Mouse (Mus musculus): Measurements from ENCODE around the gene Cnbd2. TPM values are rescaled to one million over a fixed set of nuclear protein-coding genes. Genes with fewer than 3 reads are reported as not detected.

The Cnbd2 gene
- polyA plus RNA-seq, 1 experiment: not detected

DNA sequence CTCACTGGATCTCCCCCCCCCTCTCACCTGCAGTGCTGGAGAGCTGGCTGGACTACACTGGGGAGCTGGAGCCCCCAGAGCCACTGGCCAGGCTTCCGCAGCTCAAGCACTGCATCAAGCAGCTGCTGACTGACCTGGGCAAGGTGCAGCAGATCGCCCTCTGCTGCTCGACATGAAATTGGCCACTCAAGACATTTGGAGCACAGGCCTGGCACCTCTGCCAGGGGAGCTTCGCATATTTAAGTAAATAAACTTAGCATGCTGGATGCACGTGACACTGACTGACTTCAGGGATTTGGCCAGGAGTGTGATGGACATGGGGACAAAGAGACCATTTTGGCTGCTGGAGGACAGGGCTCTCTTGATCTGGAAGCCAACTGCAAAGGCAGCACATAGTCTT lies 4.8 kb upstream of the Cnbd2 start:
- Histone ChIP-seq H3K36me3 (ENCODE audit: control insufficient read depth) (peaks cover 50% of the 10 kb centered on the region), H3K27me3 (ENCODE audit: control insufficient read depth) (no peaks in the 10 kb centered on the region), H3K4me1 (ENCODE audit: control insufficient read depth) (peaks cover 20% of the 10 kb centered on the region), H3K9me3 (ENCODE audit: control insufficient read depth, low read length) (no peaks in the 10 kb centered on the region), H3K4me3 (replicated peaks) (no peak overlapping the region)
- TF ChIP-seq GATA1 (IDR thresholded peaks at IDR 0.05; ENCODE audit: low read length): no peak
- TF ChIP-seq TAL1 (IDR thresholded peaks at IDR 0.05; ENCODE audit: low read length): no peak

DNA sequence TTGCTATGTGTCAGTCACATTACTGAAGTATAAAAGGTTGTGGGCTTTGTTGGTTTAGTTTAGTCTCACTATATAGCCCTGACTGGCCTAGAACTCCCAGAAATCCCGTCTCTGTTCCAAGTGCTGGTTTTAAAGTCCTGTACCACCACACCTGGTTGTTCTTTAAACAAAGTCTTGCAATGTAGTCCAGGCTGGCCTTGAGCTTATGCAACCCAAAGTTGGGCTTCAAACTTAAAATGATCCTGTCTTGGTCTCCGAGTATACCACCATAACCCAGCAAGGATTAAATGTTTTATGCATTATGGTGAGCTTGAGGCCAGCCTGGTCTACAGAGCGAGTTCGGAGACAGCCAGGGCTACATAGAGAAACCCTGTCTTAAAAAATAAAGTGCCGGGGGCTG lies 2.2 kb upstream of the Cnbd2 start:
- no peaks in the 10 kb centered on the region for H3K27me3 ChIP-seq (ENCODE audit: control insufficient read depth)
- no peak overlapping the region for H3K4me3 ChIP-seq (replicated peaks)
- TF ChIP-seq GATA1 (IDR thresholded peaks at IDR 0.05; ENCODE audit: low read length) (no peak), TAL1 (IDR thresholded peaks at IDR 0.05; ENCODE audit: low read length) (no peak)
- peaks cover 28% of the 10 kb centered on the region for H3K36me3 ChIP-seq (ENCODE audit: control insufficient read depth)
- peaks cover 25% of the 10 kb centered on the region for H3K4me1 ChIP-seq (ENCODE audit: control insufficient read depth)
- H3K9me3 ChIP-seq (ENCODE audit: control insufficient read depth, low read length): peaks cover 4% of the 10 kb centered on the region; the same call in 1 of the 2 replicates

DNA sequence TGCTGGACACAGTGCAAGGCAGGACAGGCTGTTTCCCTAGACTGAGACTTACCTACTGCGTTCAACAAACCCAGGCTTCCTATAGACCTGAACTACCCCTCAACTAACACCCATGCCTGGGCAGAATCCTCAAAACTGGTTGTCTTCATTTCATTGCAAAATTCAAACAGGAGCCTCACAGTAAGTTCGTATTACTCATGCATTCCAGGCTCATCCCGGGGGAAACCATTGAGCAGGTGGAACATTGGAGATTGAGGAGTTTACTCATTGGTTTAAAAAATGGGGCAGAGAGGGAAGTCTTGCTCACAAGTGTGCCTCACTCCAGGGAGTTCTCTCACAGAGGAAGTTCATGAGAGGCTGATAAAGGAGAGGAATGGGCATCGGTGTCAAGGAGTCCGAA lies 1.6 kb upstream of the Cnbd2 start:
- H3K36me3 ChIP-seq (ENCODE audit: control insufficient read depth): peaks cover 24% of the 10 kb centered on the region
- H3K4me1 ChIP-seq (ENCODE audit: control insufficient read depth): peaks cover 25% of the 10 kb centered on the region
- TF ChIP-seq TAL1 (IDR thresholded peaks at IDR 0.05; ENCODE audit: low read length) (no peak), GATA1 (IDR thresholded peaks at IDR 0.05; ENCODE audit: low read length) (no peak)
- H3K4me3 ChIP-seq (replicated peaks): no peak overlapping the region
- peaks cover 4% of the 10 kb centered on the region; the same call in 1 of the 2 replicates for H3K9me3 ChIP-seq (ENCODE audit: control insufficient read depth, low read length)
- H3K27me3 ChIP-seq (ENCODE audit: control insufficient read depth): no peaks in the 10 kb centered on the region

DNA sequence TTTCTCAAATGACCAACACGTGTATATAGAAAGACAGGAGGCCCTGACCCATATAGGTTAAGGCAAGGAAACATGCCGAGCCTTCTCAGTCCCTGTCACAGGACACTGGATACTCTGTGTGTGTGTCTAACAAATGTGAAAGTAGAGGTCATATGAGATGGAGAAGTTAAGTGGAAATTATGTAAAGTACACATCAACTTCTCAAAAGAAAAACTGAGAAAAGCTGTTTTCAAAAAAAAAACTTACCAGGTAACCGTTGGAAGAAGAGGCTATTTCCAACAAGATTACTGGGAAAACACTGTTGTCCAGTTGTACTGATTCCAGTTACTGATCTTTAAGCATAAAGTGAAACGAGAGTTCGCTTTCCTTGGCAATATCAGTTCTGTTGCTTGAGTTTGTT lies 1.2 kb upstream of the Cnbd2 start:
- Histone ChIP-seq H3K4me1 (ENCODE audit: control insufficient read depth) (peaks cover 25% of the 10 kb centered on the region), H3K9me3 (ENCODE audit: control insufficient read depth, low read length) (peaks cover 4% of the 10 kb centered on the region; the same call in 1 of the 2 replicates), H3K4me3 (replicated peaks) (no peak overlapping the region), H3K36me3 (ENCODE audit: control insufficient read depth) (peaks cover 19% of the 10 kb centered on the region), H3K27me3 (ENCODE audit: control insufficient read depth) (no peaks in the 10 kb centered on the region)
- no peak for TF ChIP-seq TAL1 (IDR thresholded peaks at IDR 0.05; ENCODE audit: low read length)
- TF ChIP-seq GATA1 (IDR thresholded peaks at IDR 0.05; ENCODE audit: low read length): no peak

DNA sequence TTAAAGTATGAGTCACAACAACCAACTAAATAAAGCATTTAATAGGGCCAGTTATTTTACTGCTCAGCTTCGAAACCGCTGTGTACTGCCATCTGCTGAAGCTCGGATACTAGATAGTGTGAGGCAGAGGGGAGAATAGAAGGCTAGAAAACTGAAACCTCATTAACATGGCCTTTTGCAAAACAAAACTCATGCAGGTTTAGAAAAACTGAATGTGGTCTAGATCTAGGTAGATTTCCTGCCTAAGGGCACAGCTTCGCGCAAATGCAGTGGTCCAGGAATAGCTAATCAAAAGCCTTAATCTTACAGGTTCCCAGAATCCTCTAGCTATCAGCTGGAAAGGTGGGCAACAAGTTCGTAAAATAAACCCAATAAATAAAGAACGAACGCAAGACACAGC lies 658 bp upstream of the Cnbd2 start:
- Histone ChIP-seq H3K9me3 (ENCODE audit: control insufficient read depth, low read length) (peaks cover 4% of the 10 kb centered on the region; the same call in 1 of the 2 replicates), H3K4me3 (replicated peaks) (peak overlapping the region; percentile 88), H3K36me3 (ENCODE audit: control insufficient read depth) (peaks cover 17% of the 10 kb centered on the region), H3K27me3 (ENCODE audit: control insufficient read depth) (no peaks in the 10 kb centered on the region), H3K4me1 (ENCODE audit: control insufficient read depth) (peaks cover 25% of the 10 kb centered on the region)
- TF ChIP-seq TAL1 (IDR thresholded peaks at IDR 0.05; ENCODE audit: low read length): no peak
- 0 out of 2 replicates have a peak, but pooled peaks have one; percentile 35 for TF ChIP-seq GATA1 (IDR thresholded peaks at IDR 0.05; ENCODE audit: low read length)

DNA sequence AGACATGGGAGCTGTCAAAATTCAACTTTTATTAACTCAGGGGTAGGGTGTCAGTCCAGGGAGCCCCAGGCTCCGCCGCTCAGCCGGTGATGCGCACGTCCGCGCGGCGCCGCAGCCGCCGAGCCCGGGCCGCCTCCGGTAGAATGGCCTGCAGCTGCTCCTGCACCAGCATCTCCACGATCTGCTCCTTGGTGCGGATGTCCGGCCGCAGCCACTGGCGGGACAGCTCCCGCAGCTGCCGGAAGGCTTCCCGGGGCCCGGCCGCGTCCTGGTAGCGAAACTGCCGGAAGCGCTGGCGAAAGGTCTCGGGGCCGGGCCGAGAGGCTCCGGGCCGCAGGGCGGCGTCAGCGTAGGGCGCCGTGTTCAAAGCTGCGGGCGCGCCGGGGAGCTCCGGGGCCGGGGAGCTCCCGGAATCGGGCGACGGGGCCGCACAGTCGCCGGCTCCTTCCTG lies 233 bp upstream of the Cnbd2 start:
- Histone ChIP-seq H3K27me3 (ENCODE audit: control insufficient read depth) (no peaks in the 10 kb centered on the region), H3K36me3 (ENCODE audit: control insufficient read depth) (peaks cover 15% of the 10 kb centered on the region), H3K4me1 (ENCODE audit: control insufficient read depth) (peaks cover 25% of the 10 kb centered on the region), H3K9me3 (ENCODE audit: control insufficient read depth, low read length) (peaks cover 4% of the 10 kb centered on the region; the same call in 1 of the 2 replicates), H3K4me3 (replicated peaks) (peak overlapping the region; percentile 88)
- no peak for TF ChIP-seq TAL1 (IDR thresholded peaks at IDR 0.05; ENCODE audit: low read length)
- TF ChIP-seq GATA1 (IDR thresholded peaks at IDR 0.05; ENCODE audit: low read length): no peak

DNA sequence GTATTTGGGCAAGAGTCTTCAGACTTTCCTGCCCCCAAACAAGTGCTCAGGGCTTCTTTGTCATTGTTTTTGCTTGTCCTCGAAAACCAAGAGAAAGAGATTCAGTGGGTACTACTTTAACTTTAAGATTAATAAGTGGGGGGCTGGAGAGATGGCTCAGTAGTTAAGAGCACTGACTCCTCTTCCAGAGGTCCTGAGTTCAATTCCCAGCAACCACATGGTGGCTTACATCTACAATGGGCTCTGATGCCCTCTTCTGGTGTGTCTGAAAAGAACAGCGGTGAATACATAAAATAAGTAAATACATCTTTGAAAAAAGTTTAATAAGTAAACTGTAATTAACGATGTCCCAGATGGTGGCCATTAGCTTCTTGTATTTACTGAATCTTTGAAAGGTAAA lies 1.1 kb downstream of the Cnbd2 start:
- no peak for TF ChIP-seq GATA1 (IDR thresholded peaks at IDR 0.05; ENCODE audit: low read length)
- TF ChIP-seq TAL1 (IDR thresholded peaks at IDR 0.05; ENCODE audit: low read length): no peak
- no peaks in the 10 kb centered on the region for H3K27me3 ChIP-seq (ENCODE audit: control insufficient read depth)
- peaks cover 9% of the 10 kb centered on the region for H3K36me3 ChIP-seq (ENCODE audit: control insufficient read depth)
- peak overlapping the region; percentile 88 for H3K4me3 ChIP-seq (replicated peaks)
- peaks cover 25% of the 10 kb centered on the region for H3K4me1 ChIP-seq (ENCODE audit: control insufficient read depth)
- peaks cover 4% of the 10 kb centered on the region; the same call in 1 of the 2 replicates for H3K9me3 ChIP-seq (ENCODE audit: control insufficient read depth, low read length)

DNA sequence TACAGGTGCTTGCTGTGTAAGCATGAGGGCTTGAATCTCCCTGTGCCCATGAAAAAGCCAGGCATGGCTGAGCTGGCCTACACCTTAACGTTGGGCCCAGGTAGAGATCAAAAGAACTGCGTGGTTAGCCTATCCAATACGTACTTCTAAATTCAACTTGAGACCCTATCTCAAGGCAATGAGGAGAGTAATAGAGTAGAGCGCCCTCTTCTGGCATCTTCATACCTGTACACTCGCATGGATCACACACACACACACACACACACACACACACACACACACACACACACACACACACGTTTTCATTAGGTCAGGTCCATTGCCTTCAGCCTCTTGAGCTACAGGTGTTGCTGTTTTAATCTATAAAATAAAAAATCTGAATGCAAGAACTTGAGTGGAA lies 2.7 kb downstream of the Cnbd2 start:
- Histone ChIP-seq H3K27me3 (ENCODE audit: control insufficient read depth) (no peaks in the 10 kb centered on the region), H3K36me3 (ENCODE audit: control insufficient read depth) (peaks cover 3% of the 10 kb centered on the region; the same call in 1 of the 2 replicates), H3K9me3 (ENCODE audit: control insufficient read depth, low read length) (peaks cover 4% of the 10 kb centered on the region; the same call in 1 of the 2 replicates), H3K4me3 (replicated peaks) (no peak overlapping the region), H3K4me1 (ENCODE audit: control insufficient read depth) (peaks cover 25% of the 10 kb centered on the region)
- TF ChIP-seq TAL1 (IDR thresholded peaks at IDR 0.05; ENCODE audit: low read length) (no peak), GATA1 (IDR thresholded peaks at IDR 0.05; ENCODE audit: low read length) (no peak)

DNA sequence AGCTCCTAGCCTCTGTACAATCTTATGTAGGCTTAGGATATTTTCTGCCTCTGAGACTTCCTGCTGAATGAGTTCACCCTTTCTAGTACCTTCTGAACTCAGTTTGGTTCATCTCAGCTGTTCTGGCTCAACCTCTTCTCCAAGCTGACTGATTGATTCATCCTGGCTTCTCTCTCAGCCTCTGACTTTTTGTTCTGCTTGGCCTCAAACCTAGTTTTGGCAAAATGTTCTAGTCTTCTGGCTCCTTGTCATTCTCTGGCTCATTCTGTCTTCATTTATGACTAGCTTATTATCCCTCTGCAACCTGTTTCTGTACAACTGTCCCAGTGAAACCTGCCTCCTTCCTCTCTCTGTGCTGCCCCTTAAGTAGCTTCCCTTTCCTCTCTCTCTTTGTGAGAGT lies 6.4 kb downstream of the Cnbd2 start:
- H3K9me3 ChIP-seq (ENCODE audit: control insufficient read depth, low read length): peaks cover 4% of the 10 kb centered on the region; the same call in 1 of the 2 replicates
- H3K4me1 ChIP-seq (ENCODE audit: control insufficient read depth): peaks cover 4% of the 10 kb centered on the region
- H3K27me3 ChIP-seq (ENCODE audit: control insufficient read depth): no peaks in the 10 kb centered on the region

DNA sequence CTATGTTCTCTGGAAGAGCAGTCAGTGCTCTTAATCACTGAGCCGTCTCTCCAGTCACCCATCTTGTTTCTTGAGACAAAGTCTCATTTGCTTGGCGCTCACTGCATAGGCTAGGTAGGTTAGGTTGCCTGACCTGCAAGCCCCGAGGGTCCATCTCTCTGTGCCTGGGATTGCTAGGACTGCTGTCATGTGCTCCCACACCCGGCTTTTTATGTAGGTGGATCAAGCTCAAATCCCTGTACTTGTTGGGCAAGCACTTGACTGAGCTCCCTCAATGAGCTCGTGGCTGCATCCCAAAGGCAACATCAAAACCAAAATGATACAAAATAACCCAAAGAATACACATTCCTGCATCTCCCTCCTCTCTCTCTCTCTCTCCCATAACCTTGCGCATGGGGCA lies 9.4 kb downstream of the Cnbd2 start:
- TF ChIP-seq GATA1 (IDR thresholded peaks at IDR 0.05; ENCODE audit: low read length): no peak
- no peak for TF ChIP-seq TAL1 (IDR thresholded peaks at IDR 0.05; ENCODE audit: low read length)

More for the DNA sequence above, 6.4 kb downstream of the Cnbd2 start:
- no peak overlapping the region for H3K4me3 ChIP-seq (replicated peaks)
- H3K36me3 ChIP-seq (ENCODE audit: control insufficient read depth): peaks cover 3% of the 10 kb centered on the region; the same call in 1 of the 2 replicates
- TF ChIP-seq TAL1 (IDR thresholded peaks at IDR 0.05; ENCODE audit: low read length) (no peak), GATA1 (IDR thresholded peaks at IDR 0.05; ENCODE audit: low read length) (no peak)

More for the DNA sequence above, 9.4 kb downstream of the Cnbd2 start:
- H3K4me1 ChIP-seq (ENCODE audit: control insufficient read depth): peaks cover 13% of the 10 kb centered on the region
- H3K9me3 ChIP-seq (ENCODE audit: control insufficient read depth, low read length): no peaks in the 10 kb centered on the region
- no peaks in the 10 kb centered on the region for H3K36me3 ChIP-seq (ENCODE audit: control insufficient read depth)
- H3K4me3 ChIP-seq (replicated peaks): no peak overlapping the region
- H3K27me3 ChIP-seq (ENCODE audit: control insufficient read depth): no peaks in the 10 kb centered on the region

All from erythroblast, embryonic 14.5 days (primary cell).